Mouse (Mus musculus): ENCODE measurements around the gene Bcl2. TPM values are rescaled to one million over a fixed set of nuclear protein-coding genes. Genes with fewer than 3 reads are reported as not detected.

The Bcl2 gene
- polyA plus RNA-seq, 1 experiment = 1.2 TPM

- no peak for DNase-seq (ENCODE audit: low read depth, low spot score)
- 98% methylated on average over 3 of the region's 3 CpGs for WGBS
Measured at GRCm38 (mm10) chr1:106682829-106683228, 31.2 kb downstream of the Bcl2 start.

DNA sequence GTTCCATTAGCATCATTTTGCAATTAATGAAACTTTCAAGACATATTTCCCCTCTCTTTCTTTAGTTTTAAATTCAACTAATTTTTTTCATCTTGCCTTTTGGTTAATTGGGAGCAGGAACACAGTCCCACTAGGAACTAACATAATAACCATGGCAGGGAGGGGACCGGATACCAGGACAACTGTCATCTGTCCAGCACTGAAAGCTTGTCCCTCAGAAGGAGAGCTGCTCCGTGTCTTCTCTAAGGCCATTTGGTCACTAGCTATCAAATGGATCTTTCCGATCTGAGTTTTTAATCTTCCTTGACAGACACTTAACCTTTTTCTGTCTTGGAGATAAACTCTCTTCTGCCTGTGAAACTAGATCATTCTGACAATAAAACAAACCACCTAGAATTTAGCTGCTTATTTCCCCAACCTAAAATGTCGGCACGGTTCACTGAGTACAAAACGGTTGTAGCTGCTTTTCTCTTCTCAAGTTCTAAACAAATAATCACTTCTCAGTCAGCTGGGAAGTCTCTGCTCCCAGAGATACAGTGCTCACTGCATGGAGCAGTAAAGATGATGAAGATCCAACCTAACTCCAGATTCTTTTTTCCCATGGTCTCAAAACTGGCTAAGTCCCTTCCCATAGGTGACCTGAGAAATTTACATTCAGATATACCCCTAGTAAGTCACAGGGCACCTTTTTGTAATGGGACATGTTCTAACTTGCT, 34.1 kb downstream of the Bcl2 start:
- DNase-seq (ENCODE audit: low read depth, low spot score) = no peak
- 80% methylated on average over 6 of the region's 6 CpGs for WGBS

- DNase-seq (ENCODE audit: low read depth, low spot score) = no peak
- 74% methylated on average over 5 of the region's 5 CpGs for WGBS
Measured at GRCm38 (mm10) chr1:106678060-106678478, 36.0 kb downstream of the Bcl2 start.

DNA sequence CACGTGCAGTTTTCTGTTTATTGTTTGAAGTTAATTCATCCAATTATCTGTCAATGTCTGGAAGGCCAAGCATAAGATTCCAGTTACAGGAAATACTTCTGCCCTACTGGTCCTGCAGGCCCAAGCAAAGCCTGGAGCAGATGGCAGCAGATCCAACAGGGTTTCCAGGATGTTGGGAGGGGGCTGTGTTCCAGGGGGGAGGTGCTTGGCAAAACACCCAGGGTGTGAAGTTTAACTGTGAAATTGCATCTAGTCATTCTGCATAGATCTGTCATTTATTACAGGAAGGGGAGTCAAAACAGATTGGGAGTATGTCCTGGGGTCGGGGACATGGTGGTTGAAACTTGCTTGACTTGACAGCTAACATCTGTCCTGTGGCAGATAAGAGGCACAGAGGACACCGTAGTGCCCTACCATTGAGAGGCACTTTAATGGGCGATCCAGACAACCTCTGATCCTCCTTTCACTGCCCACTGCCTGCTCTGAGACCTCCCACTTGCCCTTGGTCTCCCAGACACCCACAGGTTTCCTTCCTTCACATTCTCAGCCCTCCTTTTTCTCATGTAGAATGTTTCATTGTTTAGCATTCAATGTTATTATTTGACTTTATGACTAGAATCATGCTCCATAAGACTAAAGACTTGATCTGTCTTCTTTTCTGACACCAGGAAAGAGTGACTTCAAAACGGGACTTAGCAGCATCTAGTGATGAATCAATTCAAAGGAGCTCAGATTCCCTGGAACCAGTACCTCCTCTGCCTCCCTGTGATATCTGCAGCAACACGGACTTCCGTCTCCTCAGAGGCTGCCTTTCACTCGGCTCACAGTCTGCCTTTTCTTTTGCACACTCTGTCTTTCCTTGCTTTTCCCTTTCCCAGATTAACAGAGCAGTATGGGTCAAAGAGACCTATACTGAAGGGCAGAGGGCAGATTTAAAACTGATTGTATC, 47.7 kb downstream of the Bcl2 start:
- DNase-seq (ENCODE audit: low read depth, low spot score) = no peak
- 68% methylated on average over 8 of the region's 8 CpGs for WGBS

- 91% methylated on average over 1 of the region's 1 CpGs for WGBS
Measured at GRCm38 (mm10) chr1:106664978-106665377, 49.1 kb downstream of the Bcl2 start.

DNA sequence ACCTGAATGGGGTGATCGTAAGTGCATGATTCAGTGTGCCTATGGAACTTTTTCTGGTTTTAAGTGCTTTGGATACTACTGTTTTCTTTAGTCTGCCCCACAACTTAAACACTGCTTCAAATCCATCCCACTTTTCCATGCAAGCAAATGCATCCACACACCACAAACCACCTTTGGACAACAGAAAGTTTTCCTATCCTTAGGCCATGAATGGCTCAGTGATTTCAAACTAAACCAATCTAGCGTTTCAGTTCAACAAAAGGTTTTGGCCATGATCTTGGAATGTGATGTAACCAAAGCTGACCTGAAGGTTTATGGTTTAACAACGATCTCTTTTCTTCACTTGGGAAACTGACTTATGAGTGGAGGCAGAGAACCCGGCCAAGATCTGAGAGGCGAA, 51.6 kb downstream of the Bcl2 start:
- WGBS = 77% methylated on average over 5 of the region's 5 CpGs

More at GRCm38 (mm10) chr1:106664978-106665377, 49.1 kb downstream of the Bcl2 start:
- no peak for DNase-seq (ENCODE audit: low read depth, low spot score)

DNA sequence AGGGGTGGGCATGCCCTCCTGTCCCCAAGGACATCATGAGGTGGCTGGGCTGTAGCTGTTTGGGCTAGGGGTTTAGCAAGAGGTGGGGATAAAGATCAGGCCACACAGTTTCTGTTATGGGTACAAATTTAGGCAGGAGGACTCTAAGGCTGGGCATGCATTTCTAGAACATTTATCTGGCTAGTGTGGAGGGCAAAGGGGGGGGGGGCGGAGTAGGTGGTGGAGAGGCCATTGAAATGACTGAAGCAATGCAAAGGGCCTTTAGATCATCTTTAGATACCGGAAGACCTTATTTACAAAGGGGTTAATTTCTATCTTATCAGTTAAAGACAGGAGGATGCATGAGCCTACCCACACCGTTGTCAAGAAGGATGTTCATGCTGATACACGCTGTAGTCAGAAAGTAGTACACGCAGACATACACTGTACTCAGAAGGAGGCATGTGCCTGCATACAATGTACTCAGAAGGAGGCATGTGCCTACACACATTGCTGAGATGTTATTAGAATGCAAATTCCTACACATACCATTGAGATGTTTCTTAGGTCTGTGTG, 55.7 kb downstream of the Bcl2 start:
- no peak for DNase-seq (ENCODE audit: low read depth, low spot score)
- WGBS = 92% methylated on average over 5 of the region's 5 CpGs

More for the DNA sequence above, 51.6 kb downstream of the Bcl2 start:
- no peak for DNase-seq (ENCODE audit: low read depth, low spot score)

- no peak for DNase-seq (ENCODE audit: low read depth, low spot score)
- 83% methylated on average over 5 of the region's 5 CpGs for WGBS
Measured at GRCm38 (mm10) chr1:106656207-106656738, 57.8 kb downstream of the Bcl2 start.

DNA sequence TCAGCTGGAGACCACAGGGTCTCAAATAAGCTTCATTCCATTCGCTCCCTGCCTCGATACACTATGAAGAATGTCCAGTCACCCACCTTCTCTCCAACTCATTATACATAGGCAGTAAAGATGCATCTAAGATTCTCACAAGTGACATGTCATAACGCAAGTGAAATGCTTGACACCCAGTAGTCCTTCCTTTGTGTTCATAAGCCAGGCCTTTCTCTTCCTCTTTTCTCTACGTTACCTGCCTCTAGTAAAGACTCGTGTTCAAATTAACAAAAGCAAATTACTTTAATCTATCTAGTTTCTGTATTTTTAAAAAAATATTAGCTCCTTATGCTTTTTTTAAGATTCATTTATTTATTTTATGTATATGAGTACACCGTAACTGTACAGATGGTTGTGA, 59.8 kb downstream of the Bcl2 start:
- no peak for DNase-seq (ENCODE audit: low read depth, low spot score)
- 93% methylated on average over 6 of the region's 6 CpGs for WGBS

DNA sequence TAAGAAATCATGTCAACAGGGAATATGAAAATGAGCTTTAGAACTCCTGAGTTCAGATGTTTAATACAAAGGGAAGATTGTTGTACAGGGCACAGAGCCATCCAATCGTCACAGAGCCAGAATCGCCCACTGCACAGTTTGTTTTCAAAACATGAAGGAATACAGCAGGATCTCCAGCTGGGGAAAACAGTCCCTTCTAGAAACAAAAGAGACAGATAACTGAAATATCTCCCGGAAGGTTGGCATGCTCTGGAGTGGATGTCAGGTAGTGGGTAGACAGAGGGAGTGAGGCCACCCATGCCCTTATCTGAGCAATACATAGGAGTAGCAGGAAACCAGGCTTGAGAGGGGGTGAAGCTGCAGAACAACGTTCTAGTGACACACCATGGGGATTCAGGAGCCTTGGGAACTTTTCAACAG, 60.6 kb downstream of the Bcl2 start:
- WGBS = 60% methylated on average over 4 of the region's 4 CpGs

DNA sequence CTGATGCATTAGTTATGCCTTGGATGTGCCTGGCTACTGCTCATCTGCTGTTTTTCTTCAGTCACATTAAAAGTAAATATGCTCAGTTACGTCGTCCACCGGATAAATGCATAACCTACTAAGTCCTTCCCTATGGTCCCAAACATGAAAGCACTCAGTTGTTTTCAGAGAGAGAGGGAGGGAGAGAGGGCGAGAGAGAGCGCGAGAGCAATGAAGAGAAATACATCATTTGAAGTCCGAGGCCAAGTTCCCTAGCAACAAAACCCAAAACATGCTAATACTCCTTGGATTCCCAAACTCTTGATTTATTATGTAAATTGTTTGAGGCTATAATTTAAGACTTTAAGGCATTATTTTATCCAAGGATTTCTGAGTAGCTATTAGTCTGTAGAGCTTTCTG, 62.9 kb downstream of the Bcl2 start:
- DNase-seq (ENCODE audit: low read depth, low spot score) = no peak
- WGBS = 62% methylated on average over 7 of the region's 7 CpGs

More for the DNA sequence above, 60.6 kb downstream of the Bcl2 start:
- no peak for DNase-seq (ENCODE audit: low read depth, low spot score)

DNA sequence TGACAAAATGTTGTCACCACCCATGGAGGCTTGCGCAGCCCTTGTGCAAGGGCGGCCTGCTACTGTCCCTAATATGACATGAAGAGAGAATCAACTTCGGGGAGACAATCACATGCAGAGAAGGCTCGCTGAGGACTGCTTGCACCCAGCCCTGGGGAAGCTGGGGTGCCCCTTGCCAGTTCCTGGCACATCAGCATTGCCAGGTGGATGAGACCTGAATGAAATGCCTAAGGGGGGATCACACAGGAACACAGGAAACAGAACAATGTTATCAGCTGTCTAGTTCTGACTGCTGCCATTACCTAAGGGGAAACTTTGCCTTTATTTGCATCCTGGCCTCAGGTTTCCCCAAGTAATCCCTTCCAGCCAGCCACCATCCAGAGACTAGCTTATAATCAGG, 63.6 kb downstream of the Bcl2 start:
- 97% methylated on average over 4 of the region's 4 CpGs for WGBS
- DNase-seq (ENCODE audit: low read depth, low spot score) = no peak

- DNase-seq (ENCODE audit: low read depth, low spot score) = no peak
- WGBS = 76% methylated on average over 3 of the region's 3 CpGs
Measured at GRCm38 (mm10) chr1:106647336-106647735, 66.7 kb downstream of the Bcl2 start.

DNA sequence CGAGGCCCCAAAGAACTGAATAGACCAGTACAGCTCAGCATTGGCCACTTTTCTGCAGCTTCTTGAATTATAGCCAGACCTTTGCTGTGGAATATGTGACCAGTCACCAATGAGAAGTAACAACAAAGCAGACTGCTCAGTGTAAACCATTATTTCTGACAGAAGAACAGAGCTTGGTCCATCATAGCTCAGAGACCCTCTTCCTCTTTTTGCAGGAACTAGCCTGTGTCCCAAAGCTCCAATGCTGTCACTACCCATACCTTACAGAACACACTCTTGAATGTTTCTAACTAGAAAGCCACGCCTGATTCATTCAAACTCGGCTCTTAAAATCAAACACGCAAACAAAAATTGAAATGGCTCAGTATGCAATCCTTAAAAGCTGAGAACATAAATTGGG, 69.5 kb downstream of the Bcl2 start:
- no peak for DNase-seq (ENCODE audit: low read depth, low spot score)
- WGBS = 62% methylated on average over 4 of the region's 4 CpGs

- 58% methylated on average over 3 of the region's 3 CpGs for WGBS
- DNase-seq (ENCODE audit: low read depth, low spot score) = no peak
Measured at GRCm38 (mm10) chr1:106643527-106643926, 70.5 kb downstream of the Bcl2 start.

GRCm38 (mm10) chr1:106640577-106640976, 73.5 kb downstream of the Bcl2 start:
- 88% methylated on average over 1 of the region's 1 CpGs for WGBS
- DNase-seq (ENCODE audit: low read depth, low spot score) = no peak

- DNase-seq (ENCODE audit: low read depth, low spot score) = no peak
- 97% methylated on average over 11 of the region's 11 CpGs for WGBS
Measured at GRCm38 (mm10) chr1:106637705-106638104, 76.4 kb downstream of the Bcl2 start.

DNA sequence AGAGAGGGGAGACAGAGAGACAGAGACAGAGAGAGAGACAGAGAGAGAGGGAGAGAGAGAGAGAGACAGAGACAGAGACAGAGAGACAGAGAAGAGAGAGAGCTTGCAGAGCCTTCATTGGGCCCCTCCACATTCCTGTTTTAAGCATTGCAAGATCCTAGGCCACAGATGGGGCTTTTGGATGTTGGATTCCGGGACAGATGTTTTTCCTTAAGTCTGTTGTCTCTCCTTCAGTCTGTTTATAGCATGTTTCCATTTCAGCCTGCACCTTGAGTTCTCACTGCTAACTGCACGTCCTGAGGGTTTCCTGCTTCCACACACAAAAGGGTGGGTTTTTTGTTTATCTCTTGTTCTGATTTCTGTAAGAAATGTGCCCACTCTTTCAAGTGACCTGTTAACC, 77.4 kb downstream of the Bcl2 start:
- DNase-seq (ENCODE audit: low read depth, low spot score) = no peak
- 67% methylated on average over 2 of the region's 2 CpGs for WGBS

GRCm38 (mm10) chr1:106633207-106633606, 80.9 kb downstream of the Bcl2 start:
- DNase-seq (ENCODE audit: low read depth, low spot score) = no peak
- WGBS = 70% methylated on average over 3 of the region's 3 CpGs

- 79% methylated on average over 3 of the region's 3 CpGs for WGBS
- DNase-seq (ENCODE audit: low read depth, low spot score) = no peak
Measured at GRCm38 (mm10) chr1:106631869-106632463, 82.1 kb downstream of the Bcl2 start.

Measured in large intestine, adult 2 months (tissue).